Mouse (Mus musculus): Measurements from ENCODE around the gene Psd4.

DNA sequence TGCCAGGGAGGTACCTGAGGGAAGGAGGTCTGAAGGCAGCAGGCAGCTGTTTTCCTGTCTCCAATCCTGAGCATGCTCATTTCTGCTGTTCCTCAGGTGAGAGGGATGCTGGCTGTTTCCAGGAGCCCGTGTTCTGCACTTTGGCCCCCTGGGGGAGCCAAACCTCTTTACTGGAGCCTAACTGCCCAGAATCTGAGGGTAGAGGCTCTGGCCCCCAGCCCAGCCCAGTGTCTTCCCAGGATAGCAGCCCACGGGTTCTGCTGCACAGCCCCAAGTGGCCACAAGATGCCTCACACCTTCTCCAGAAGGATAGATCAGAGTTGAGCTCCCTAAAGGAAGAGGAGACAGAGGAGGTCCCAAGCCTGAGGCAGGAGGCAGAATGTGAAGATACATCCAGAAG is 29.7 kb downstream of the Psd4 start:
- no peak for TF ChIP-seq EP300 (IDR thresholded peaks at IDR 0.05; ENCODE audit: low read depth)
- TF ChIP-seq CTCF (IDR thresholded peaks at IDR 0.05; ENCODE audit: low read depth): peak; percentile 19; the same call in 1 of the 2 replicates
